Mouse (Mus musculus) embryonic facial prominence, embryonic 14.5 days (tissue): ENCODE measurements around the gene Echs1. TPM values are rescaled to one million over a fixed set of nuclear protein-coding genes. Genes with fewer than 3 reads are reported as not detected.

ENCODE experiments used
- ATAC-seq: fragments of 200-750 bp; cut with Nextera tagmentation; 2 replicates; pipeline ENCODE4 v1.8.0; 2017; ENCODE audit warnings: low read depth, moderate number of reproducible peaks, moderate TSS enrichment
- DNase-seq: peaks from one replicate; pipeline ENCODE4 v3.0.0-alpha.2; 2015; ENCODE audit warnings: low spot score
- H3K27ac ChIP-seq: fragments of 300-500 bp; sonication (generic); replicated peaks from 2 replicates; pipeline ENCODE4 v1.5.1; 2014; ENCODE audit warnings: low read depth, mild to moderate bottlenecking, low read length, moderate library complexity
- H3K27me3 ChIP-seq: fragments of 300-500 bp; sonication (generic); replicated peaks from 2 replicates; pipeline ENCODE4 v1.6.1; 2014; ENCODE audit warnings: low read length; ENCODE audit not compliant: control insufficient read depth, insufficient read depth
- H3K36me3 ChIP-seq: fragments of 300-500 bp; sonication (generic); 2 replicates; pipeline ENCODE4 v1.6.1; 2014; ENCODE audit warnings: low read length, mixed read lengths; ENCODE audit not compliant: control insufficient read depth, insufficient read depth
- H3K4me1 ChIP-seq: fragments of 300-500 bp; sonication (generic); 2 replicates; pipeline ENCODE4 v1.6.1; 2014; ENCODE audit warnings: antibody characterized with exemption, low read length; ENCODE audit not compliant: control insufficient read depth, insufficient read depth
- H3K4me2 ChIP-seq: fragments of 300-500 bp; sonication (generic); 2 replicates; pipeline ENCODE4 v1.6.1; 2014; ENCODE audit warnings: low read depth, mild to moderate bottlenecking, low read length, moderate library complexity, mixed read lengths
- H3K4me3 ChIP-seq: fragments of 300-500 bp; sonication (generic); 2 replicates; pipeline ENCODE4 v1.5.1; 2014; ENCODE audit warnings: low read depth, mild to moderate bottlenecking, low read length
- H3K9ac ChIP-seq: fragments of 300-500 bp; sonication (generic); 2 replicates; pipeline ENCODE4 v1.6.1; 2014; ENCODE audit warnings: low read depth, mild to moderate bottlenecking, low read length, moderate library complexity, mixed read lengths
- H3K9me3 ChIP-seq: fragments of 300-500 bp; sonication (generic); 2 replicates; pipeline ENCODE4 v1.6.1; 2016; ENCODE audit warnings: low read length; ENCODE audit not compliant: control insufficient read depth
- WGBS: fragments of 180-500 bp; shearing (Covaris S2); extraction: QIAGEN DNeasy Blood & Tissue Kit; methylation state at CpG from one replicate; pipeline ENCODE4 v1.1.7; 2014; 5-methylcytosine and 5-hydroxymethylcytosine counted together
- polyA plus RNA-seq: library from polyadenylated mRNA; unstranded; fragments of >200 nt; fragmentation: Nextera tagmentation; extraction: Ambion mirVana; gene quantifications from 2 replicates; pipeline ENCODE4 v1.2.1, GENCODE M21; 2014

Gene Echs1
- polyA plus RNA-seq, 1 experiment from 2014 or later, result 136 TPM

- peaks cover 22% of the 10 kb centered on the region for H3K36me3 ChIP-seq
- H3K4me3 ChIP-seq, result peak within 1 kb of the TSS; percentile 48
- WGBS, result under 1% methylated on average over 26 of the region's 30 CpGs
- ATAC-seq, result peak; percentile 94
- no peak within 1 kb of the TSS for H3K27ac ChIP-seq
- H3K9me3 ChIP-seq, result no peaks in the 10 kb centered on the region
- DNase-seq, result peak; percentile 89
- no peaks in the 10 kb centered on the region for H3K27me3 ChIP-seq
- peaks cover 5% of the 10 kb centered on the region; the same call in 1 of the 2 replicates for H3K4me1 ChIP-seq
- H3K9ac ChIP-seq, result peak within 1 kb of the TSS; percentile 67
- peak within 1 kb of the TSS; percentile 76 for H3K4me2 ChIP-seq
Observed at GRCm38 (mm10) chr7:140101993-140102860, 14.0 kb downstream of the Echs1 start, which contains the start of gene Fuom. Gene Fuom, minus strand, starts transcription at chr7:140102441.

- Histone ChIP-seq H3K27me3 (no peaks in the 10 kb centered on the region), H3K4me2 (peak overlapping the region; percentile 76), H3K27ac (no peak overlapping the region), H3K36me3 (peaks cover 17% of the 10 kb centered on the region), H3K9me3 (no peaks in the 10 kb centered on the region), H3K9ac (peak overlapping the region; percentile 67), H3K4me1 (peaks cover 5% of the 10 kb centered on the region; the same call in 1 of the 2 replicates), H3K4me3 (peak overlapping the region; percentile 48)
- DNase-seq (no peak), ATAC-seq (0 out of 2 replicates have a peak, but pooled peaks have one; percentile 16)
- 74% methylated on average over 10 of the region's 10 CpGs for WGBS
Observed at GRCm38 (mm10) chr7:140101498-140101897, 14.8 kb downstream of the Echs1 start.

- H3K9me3 ChIP-seq, result no peaks in the 10 kb centered on the region
- no peaks in the 10 kb centered on the region for H3K36me3 ChIP-seq
- H3K4me3 ChIP-seq, result no peak overlapping the region
- no peak overlapping the region for H3K4me2 ChIP-seq
- H3K9ac ChIP-seq, result no peak overlapping the region
- DNase-seq, result no peak
- H3K4me1 ChIP-seq, result peaks cover 5% of the 10 kb centered on the region; the same call in 1 of the 2 replicates
- no peak for ATAC-seq
- no peaks in the 10 kb centered on the region for H3K27me3 ChIP-seq
- no peak overlapping the region for H3K27ac ChIP-seq
- 100% methylated on average over 1 of the region's 1 CpGs for WGBS
Observed at GRCm38 (mm10) chr7:140098466-140098865, 17.8 kb downstream of the Echs1 start.

DNA sequence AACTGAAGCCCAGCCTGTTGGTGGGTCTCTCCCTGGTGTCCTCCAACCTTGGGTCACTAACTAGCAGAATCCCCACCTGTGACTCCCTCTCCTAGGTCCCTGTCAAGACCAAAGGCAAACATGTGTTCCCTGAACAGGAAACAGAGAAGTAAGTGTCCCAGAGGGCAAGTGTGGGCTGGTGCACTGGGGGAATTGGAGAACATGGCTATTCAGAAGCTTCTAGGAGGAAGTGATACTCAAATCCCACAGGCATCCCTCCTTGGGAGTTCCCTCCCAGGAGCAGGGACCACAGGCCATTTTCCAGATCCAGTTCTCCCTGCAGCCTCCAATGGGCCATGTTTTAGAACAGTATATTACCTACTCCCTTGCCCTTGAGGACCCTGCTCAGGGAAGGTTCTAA, 20.2 kb downstream of the Echs1 start:
- DNase-seq, result no peak
- Histone ChIP-seq H3K4me1 (no peaks in the 10 kb centered on the region), H3K4me2 (no peak overlapping the region), H3K4me3 (no peak overlapping the region), H3K36me3 (no peaks in the 10 kb centered on the region), H3K9me3 (no peaks in the 10 kb centered on the region), H3K9ac (no peak overlapping the region), H3K27me3 (no peaks in the 10 kb centered on the region), H3K27ac (no peak overlapping the region)
- no peak for ATAC-seq

- no peaks in the 10 kb centered on the region for H3K4me1 ChIP-seq
- no peak overlapping the region for H3K4me2 ChIP-seq
- H3K9ac ChIP-seq, result no peak overlapping the region
- DNase-seq (no peak), ATAC-seq (no peak)
- H3K9me3 ChIP-seq, result no peaks in the 10 kb centered on the region
- 38% methylated on average over 1 of the region's 1 CpGs for WGBS
- no peak overlapping the region for H3K27ac ChIP-seq
- H3K27me3 ChIP-seq, result no peaks in the 10 kb centered on the region
- H3K36me3 ChIP-seq, result no peaks in the 10 kb centered on the region
- no peak overlapping the region for H3K4me3 ChIP-seq
Observed at GRCm38 (mm10) chr7:140095556-140095955, 20.7 kb downstream of the Echs1 start.

DNA sequence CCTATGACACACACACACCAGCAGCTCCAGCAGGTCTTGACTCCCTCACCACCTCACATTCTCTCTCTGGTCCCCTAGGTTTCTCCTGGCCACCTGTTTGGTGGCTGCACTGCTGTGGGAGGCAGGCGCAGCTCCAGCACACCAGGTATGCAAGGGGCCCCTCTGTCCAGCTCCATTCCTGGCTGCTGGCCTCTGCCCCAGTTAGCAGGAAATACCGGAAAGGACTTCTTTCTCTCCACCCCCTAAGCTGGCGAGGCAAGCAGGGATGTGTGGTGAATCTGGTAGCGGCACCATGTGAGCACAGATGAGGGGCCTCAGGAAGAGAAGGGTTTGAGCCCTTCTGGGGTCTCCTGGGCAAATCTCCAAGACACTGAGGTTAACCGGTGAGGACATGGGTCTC, 21.3 kb downstream of the Echs1 start:
- Histone ChIP-seq H3K36me3 (no peaks in the 10 kb centered on the region), H3K4me3 (no peak overlapping the region), H3K9me3 (no peaks in the 10 kb centered on the region), H3K9ac (no peak overlapping the region), H3K27me3 (no peaks in the 10 kb centered on the region), H3K4me1 (no peaks in the 10 kb centered on the region), H3K27ac (no peak overlapping the region), H3K4me2 (no peak overlapping the region)
- DNase-seq (no peak), ATAC-seq (no peak)
- 57% methylated on average over 5 of the region's 5 CpGs for WGBS

DNA sequence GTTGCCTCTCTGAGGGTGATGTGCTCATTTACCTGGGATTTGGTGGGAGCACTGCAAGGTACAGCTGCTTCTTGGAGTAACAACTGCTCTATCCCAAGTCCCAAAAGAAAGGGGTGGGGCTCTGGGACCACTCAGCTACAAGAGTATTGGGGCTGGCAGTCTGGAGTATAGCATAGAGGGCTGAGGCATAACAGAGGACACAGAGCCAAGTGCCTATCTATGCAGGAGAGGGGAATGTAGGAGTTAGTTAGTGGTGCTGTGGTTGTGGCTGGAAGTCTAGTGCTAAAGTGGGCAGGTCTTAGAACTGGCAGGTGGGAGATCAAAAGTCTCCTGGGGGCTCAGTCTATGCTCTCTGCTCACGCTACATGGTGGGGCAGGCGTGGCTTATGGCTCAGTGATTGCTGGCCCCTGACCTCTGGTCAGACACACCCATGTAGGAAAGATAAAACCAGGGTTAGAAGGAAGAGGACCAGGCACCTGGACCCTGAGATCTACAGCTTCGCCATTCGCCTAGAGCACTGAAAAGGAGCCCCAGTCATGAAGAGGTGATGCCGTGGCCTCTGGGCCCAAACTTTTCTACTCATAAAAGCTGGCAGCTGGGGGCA, 23.2 kb downstream of the Echs1 start, which contains the start of gene Prap1:
TSS of gene Prap1 (plus strand) at position 472 of the 605 bp plus-strand sequence.
- 75% methylated on average over 5 of the region's 5 CpGs for WGBS
- Histone ChIP-seq H3K9me3 (no peaks in the 10 kb centered on the region), H3K9ac (no peak within 1 kb of the TSS), H3K4me2 (no peak within 1 kb of the TSS), H3K4me1 (no peaks in the 10 kb centered on the region), H3K27me3 (no peaks in the 10 kb centered on the region), H3K27ac (no peak within 1 kb of the TSS), H3K4me3 (no peak within 1 kb of the TSS), H3K36me3 (no peaks in the 10 kb centered on the region)
- DNase-seq (no peak), ATAC-seq (no peak)

GRCm38 (mm10) chr7:140090601-140091000, 25.7 kb downstream of the Echs1 start:
- peak; percentile 66 for DNase-seq
- no peak overlapping the region for H3K27ac ChIP-seq
- H3K27me3 ChIP-seq, result no peaks in the 10 kb centered on the region
- H3K4me3 ChIP-seq, result no peak overlapping the region
- no peaks in the 10 kb centered on the region for H3K36me3 ChIP-seq
- H3K4me1 ChIP-seq, result no peaks in the 10 kb centered on the region
- ATAC-seq, result no peak
- no peaks in the 10 kb centered on the region for H3K9me3 ChIP-seq
- 67% methylated on average over 10 of the region's 10 CpGs for WGBS
- no peak overlapping the region for H3K9ac ChIP-seq
- H3K4me2 ChIP-seq, result no peak overlapping the region
